8 mouse cellular contexts compared by ENCODE assay signal in genomic region chr3:69044645-69045399, GRCm38 (mm10). TPM values are rescaled to one million over a fixed set of nuclear protein-coding genes. Genes with fewer than 3 reads are reported as not detected.
A peak's percentile ranks its signal among the peaks of the same experiment; 100 is the strongest.
DNase-seq lines count a peak whose midpoint lies in the region; ATAC-seq and TF ChIP-seq lines count a peak whose summit lies in the region.

TSS of gene Trim59 (minus strand) at chr3:69044755.

- peak within 1 kb of the TSS; percentile 100 for H3K27ac ChIP-seq in hindbrain, embryonic 10.5 days
- H3K27ac ChIP-seq in lung, embryonic 16.5 days (ENCODE audit: low read length) = peak within 1 kb of the TSS; percentile 92
- H3K27ac ChIP-seq in thymus, adult 2 months (ENCODE audit: control insufficient read depth, insufficient read depth, low read length) = peak within 1 kb of the TSS; percentile 25; the same call in 1 of the 2 replicates

- peak within 1 kb of the TSS; percentile 67 for H3K4me2 ChIP-seq in lung, embryonic 16.5 days (ENCODE audit: low read depth, low read length)

- H3K4me1 ChIP-seq in hindbrain, embryonic 10.5 days (replicated peaks) = peaks cover 52% of the 10 kb centered on the region
- peaks cover 19% of the 10 kb centered on the region for H3K4me1 ChIP-seq in lung, embryonic 16.5 days (replicated peaks; ENCODE audit: control insufficient read depth, insufficient read depth, low read length)
- peaks cover 6% of the 10 kb centered on the region for H3K4me1 ChIP-seq in thymus, adult 2 months (replicated peaks; ENCODE audit: control insufficient read depth, insufficient read depth, low read length)

- peak within 1 kb of the TSS; percentile 93 for H3K9ac ChIP-seq in lung, embryonic 16.5 days (ENCODE audit: low read length)

- peak; percentile 77; the same call in 1 of the 2 replicates for TF ChIP-seq POLR2A in thymus, adult 2 months (IDR thresholded peaks at IDR 0.05; ENCODE audit: control insufficient read depth, extremely low read depth, insufficient read depth, low read length, poor library complexity)

- WGBS in hindbrain, embryonic 10.5 days = under 1% methylated on average over 79 of the region's 80 CpGs
- WGBS in lung, embryonic 16.5 days = under 1% methylated on average over 68 of the region's 80 CpGs
- under 1% methylated on average over 80 of the region's 80 CpGs for WGBS in thymus, adult 2 months

- TF ChIP-seq CTCF in thymus, adult 2 months (IDR thresholded peaks at IDR 0.05; ENCODE audit: borderline replicate concordance, control insufficient read depth, extremely low read depth, insufficient read depth, low read length, poor library complexity) = no peak

- peaks cover 33% of the 10 kb centered on the region for H3K36me3 ChIP-seq in hindbrain, embryonic 10.5 days
- H3K36me3 ChIP-seq in lung, embryonic 16.5 days (ENCODE audit: control insufficient read depth, insufficient read depth, low read length) = peaks cover 6% of the 10 kb centered on the region; the same call in 1 of the 2 replicates
- peaks cover 10% of the 10 kb centered on the region; the same call in 1 of the 2 replicates for H3K36me3 ChIP-seq in thymus, adult 2 months (ENCODE audit: control insufficient read depth, insufficient read depth, low read length)

- ATAC-seq in frontal cortex, adult (ENCODE audit: low TSS enrichment) = peak; percentile 86
- peak; percentile 96 for ATAC-seq in lung, embryonic 16.5 days (ENCODE audit: low read depth)

- peaks cover 5% of the 10 kb centered on the region; the same call in 1 of the 2 replicates for H3K27me3 ChIP-seq in hindbrain, embryonic 10.5 days (ENCODE audit: insufficient read depth, poor library complexity, severe bottlenecking)
- no peaks in the 10 kb centered on the region for H3K27me3 ChIP-seq in lung, embryonic 16.5 days (ENCODE audit: control insufficient read depth, insufficient read depth, low read depth, low read length)
- H3K27me3 ChIP-seq in thymus, adult 2 months (ENCODE audit: control insufficient read depth, insufficient read depth, low read length) = no peaks in the 10 kb centered on the region

- DNase-seq in Muller cell, postnatal 12 days (ENCODE audit: inconsistent ontology term) = peak; percentile 96
- peak; percentile 90 for DNase-seq in cerebellum, adult 9-10 months
- DNase-seq in hindbrain, embryonic 10.5 days (ENCODE audit: low spot score) = peak; percentile 96
- peak; percentile 89 for DNase-seq in layer of hippocampus, adult 9-11 months
- DNase-seq in ovary, adult 18-20 months (ENCODE audit: low spot score) = peak; percentile 86
- peak; percentile 91 for DNase-seq in thymus, adult 2 months

- H3K4me3 ChIP-seq in hindbrain, embryonic 10.5 days = peak within 1 kb of the TSS; percentile 96
- H3K4me3 ChIP-seq in lung, embryonic 16.5 days (ENCODE audit: low read length) = peak within 1 kb of the TSS; percentile 93
- peak within 1 kb of the TSS; percentile 86 for H3K4me3 ChIP-seq in thymus, adult 2 months (ENCODE audit: control insufficient read depth, insufficient read depth, low read length)

- no peaks in the 10 kb centered on the region for H3K9me3 ChIP-seq in hindbrain, embryonic 10.5 days
- no peaks in the 10 kb centered on the region for H3K9me3 ChIP-seq in lung, embryonic 16.5 days (ENCODE audit: control insufficient read depth, low read length)

RNA-seq across cellular contexts. Expression of gene Trim59, which starts in this region (rescaled TPM):
- 152 and 193 TPM in 2 replicates for polyA plus RNA-seq in hindbrain, embryonic 10.5 days (2016; fragmentation: Nextera tagmentation; extraction: Ambion mirVana)
- 101 and 115 TPM in 2 replicates for polyA plus RNA-seq in lung, embryonic 16.5 days (2015; fragmentation: Nextera tagmentation; extraction: Ambion mirVana)
- 9.3 and 22.2 TPM in 2 replicates for polyA plus RNA-seq in thymus, adult 2 months (2012; rRNA removed)

Comparison
In these comparisons a context has a peak if more than half of its experiments do, and no peak if none do; other contexts are left out.
1. Peak in every context shown above with its lines: DNase-seq, ATAC-seq, H3K4me3 ChIP-seq and H3K27ac ChIP-seq.
2. H3K27ac ChIP-seq: peak in every context shown above with its lines; median percentile 100 in hindbrain, embryonic 10.5 days; 92 in lung, embryonic 16.5 days; 25 in thymus, adult 2 months.